Mouse (Mus musculus) heart, adult 8-10 months (tissue): ENCODE data around the gene Tkt. TPM values are rescaled to one million over a fixed set of nuclear protein-coding genes. Genes with fewer than 3 reads are reported as not detected.
A peak's percentile ranks its signal among the peaks of the same experiment; 100 is the strongest.

Experiments used
- DNase-seq: peaks from one replicate; pipeline ENCODE4 v3.0.0; 2022; ENCODE audit warnings: low spot score
- total RNA-seq, 4 experiments: library from RNA; stranded (reverse); gene quantifications; 2 replicates each; pipeline ENCODE4 v1.2.4; 2022

The Tkt gene
- total RNA-seq, 4 experiments from 2014 or later, result 21.4 to 28.7 (median 28.1) TPM

GRCm38 (mm10) chr14:30585323-30585722 is 37.2 kb downstream of the Tkt start:
- DNase-seq, result no peak

GRCm38 (mm10) chr14:30586780-30587461 is 38.8 kb downstream of the Tkt start:
- no peak for DNase-seq

- DNase-seq, result no peak
Observed at GRCm38 (mm10) chr14:30590041-30590645, 42.0 kb downstream of the Tkt start.

DNA sequence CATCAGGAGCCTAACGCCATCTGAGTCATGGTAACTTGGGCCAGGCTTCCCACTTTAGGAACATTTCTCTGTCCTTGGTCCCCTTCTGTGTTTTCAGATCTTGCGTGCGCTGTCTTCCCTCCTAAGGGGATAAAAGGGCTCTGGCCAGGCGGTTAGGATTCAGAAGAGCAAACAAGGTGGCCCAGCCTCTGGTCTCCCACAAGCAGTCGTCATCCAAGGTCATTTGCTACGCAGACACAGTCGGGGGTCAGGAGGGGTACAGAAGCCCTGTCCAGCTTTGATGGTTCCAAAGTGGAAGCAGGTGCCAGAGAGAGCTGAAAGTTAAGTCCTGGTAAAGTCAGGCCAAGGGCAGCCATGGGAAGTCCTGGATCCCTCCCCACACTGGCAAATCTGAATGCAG is 42.8 kb downstream of the Tkt start:
- DNase-seq, result no peak

- peak; percentile 73 for DNase-seq
Observed at GRCm38 (mm10) chr14:30591417-30591816, 43.3 kb downstream of the Tkt start.

GRCm38 (mm10) chr14:30593279-30594091 is 45.3 kb downstream of the Tkt start:
- peak; percentile 84 for DNase-seq

DNA sequence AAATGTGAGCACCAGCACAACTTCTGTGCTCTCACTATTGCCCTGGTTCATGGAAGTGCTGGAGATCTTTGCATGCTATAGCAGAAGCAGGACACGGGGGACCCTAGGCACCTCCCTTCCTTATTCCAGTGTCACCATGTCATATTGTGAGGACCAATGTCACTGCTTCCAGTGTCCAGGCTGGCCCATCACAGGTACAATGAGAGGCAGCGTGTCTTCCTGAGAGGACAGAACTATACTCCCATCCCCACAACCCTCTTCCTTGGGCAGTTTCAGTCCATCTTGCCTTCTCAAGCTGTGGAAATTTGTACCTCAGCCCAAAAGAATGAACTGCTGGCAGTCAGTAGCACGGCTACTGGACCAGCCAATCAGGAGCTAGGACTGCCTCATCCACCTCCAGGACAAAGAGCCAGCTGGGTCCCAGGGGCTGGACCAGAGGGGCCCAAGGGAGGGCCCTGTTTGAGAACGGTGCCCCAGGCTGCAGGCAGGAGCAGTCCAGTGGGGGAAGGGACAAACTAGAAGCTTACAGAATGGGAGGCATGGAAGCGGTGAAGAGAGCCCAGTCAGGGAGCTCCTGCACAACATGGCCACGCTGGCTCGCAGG is 46.0 kb downstream of the Tkt start:
- DNase-seq, result peak; percentile 74

- DNase-seq, result no peak
Observed at GRCm38 (mm10) chr14:30595576-30596313, 47.6 kb downstream of the Tkt start.

GRCm38 (mm10) chr14:30596407-30596806 is 48.2 kb downstream of the Tkt start:
- DNase-seq, result no peak

DNA sequence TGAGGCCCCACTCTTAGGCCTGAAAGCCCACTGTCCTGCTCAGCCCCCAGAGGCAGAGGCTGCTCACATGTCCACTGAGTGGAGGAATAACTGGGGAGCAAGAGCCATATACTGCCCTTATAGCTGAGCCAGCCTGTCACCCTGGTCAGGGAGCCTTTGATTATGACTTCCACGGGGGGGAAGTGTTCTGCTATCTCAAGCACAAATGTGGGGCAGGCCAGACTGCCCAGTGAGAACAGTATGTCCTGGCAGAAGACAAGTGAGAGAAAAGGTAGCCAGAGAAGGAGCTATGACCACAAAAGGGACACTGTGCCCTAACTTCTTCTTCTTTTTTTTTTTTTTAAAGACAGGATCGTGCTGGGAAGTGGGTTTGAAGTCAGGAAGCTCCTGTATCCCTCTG is 49.0 kb downstream of the Tkt start:
- DNase-seq, result no peak

DNA sequence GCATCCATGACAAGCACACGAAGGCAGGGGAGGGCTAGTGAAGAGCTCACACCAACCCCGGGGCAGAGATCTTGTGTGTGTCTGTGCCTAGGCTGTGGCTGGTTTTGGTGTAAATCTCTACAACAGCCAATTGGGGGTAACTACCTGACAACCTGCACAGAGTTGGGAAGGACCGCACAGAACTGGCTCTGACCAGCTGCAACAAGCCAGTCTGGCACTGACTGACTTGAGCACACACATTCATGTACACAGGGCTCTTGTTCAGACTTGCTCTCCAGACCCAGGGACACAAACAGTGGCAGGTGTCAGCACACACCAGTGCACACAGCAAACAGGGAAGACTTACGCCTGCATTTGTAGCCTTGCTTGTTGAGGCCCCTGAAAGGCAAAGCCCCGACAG is 58.7 kb downstream of the Tkt start:
- DNase-seq, result no peak

GRCm38 (mm10) chr14:30607696-30608095 is 59.5 kb downstream of the Tkt start:
- no peak for DNase-seq

DNA sequence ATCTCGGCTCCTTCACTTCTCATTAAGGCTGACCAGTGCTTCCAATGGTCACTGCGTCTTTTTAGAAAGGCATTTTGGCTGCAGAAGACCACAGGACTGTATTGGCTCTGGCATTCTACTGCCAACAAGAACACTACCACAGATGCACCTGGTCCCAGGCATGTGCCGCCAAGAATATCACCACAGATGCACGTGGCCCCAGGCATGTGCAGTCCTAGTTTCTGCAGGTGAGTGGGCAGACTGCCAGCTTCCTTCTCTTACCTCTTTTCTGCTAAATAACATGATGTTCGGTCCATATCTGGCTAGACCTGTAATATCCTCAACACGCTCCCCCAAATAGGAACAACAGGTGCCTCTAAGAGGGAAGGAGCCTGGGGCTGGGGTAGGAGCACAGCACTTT is 60.0 kb downstream of the Tkt start:
- no peak for DNase-seq

- no peak for DNase-seq
Observed at GRCm38 (mm10) chr14:30609499-30609898, 61.3 kb downstream of the Tkt start.

DNA sequence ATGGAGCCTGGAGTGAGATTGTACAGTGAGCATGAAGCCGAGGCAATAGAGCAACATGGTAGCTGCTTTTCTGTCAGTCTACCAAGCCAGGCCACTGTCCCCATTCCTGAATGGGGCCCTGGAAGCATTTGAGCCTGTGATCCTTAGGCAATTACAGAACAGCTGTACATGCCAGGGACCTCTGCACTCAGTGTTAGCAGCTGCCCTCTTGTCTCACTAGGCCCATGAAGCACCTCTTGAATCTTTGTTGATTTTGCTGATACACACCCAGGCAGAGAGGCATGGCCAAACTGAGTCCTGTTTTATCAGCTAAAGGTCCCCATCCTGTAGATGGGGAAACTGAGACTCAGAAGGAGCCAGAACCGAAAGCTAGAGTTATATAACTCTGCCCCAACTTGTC is 62.1 kb downstream of the Tkt start:
- DNase-seq, result no peak

- DNase-seq, result no peak
Observed at GRCm38 (mm10) chr14:30610940-30611339, 62.8 kb downstream of the Tkt start.

DNA sequence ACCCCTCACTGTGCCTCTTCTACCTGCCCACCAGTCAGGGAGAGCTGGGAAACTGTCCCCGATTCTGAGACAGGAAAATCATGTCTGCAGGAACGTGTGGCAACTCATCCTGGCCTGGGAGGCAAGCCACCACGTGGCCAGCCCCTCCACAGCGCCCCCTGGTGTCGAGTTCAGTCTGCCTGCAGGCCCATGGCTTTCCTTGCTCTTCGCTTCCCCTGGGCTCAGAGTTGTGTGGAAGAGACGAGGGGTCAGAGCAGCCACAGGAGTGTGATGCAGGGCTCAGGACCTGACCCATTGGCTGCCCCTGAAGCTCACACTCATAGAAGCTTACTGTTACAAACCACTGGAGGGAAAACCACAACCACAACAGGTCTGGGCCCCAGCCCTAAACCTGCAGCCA is 64.4 kb downstream of the Tkt start:
- peak; percentile 58 for DNase-seq

DNA sequence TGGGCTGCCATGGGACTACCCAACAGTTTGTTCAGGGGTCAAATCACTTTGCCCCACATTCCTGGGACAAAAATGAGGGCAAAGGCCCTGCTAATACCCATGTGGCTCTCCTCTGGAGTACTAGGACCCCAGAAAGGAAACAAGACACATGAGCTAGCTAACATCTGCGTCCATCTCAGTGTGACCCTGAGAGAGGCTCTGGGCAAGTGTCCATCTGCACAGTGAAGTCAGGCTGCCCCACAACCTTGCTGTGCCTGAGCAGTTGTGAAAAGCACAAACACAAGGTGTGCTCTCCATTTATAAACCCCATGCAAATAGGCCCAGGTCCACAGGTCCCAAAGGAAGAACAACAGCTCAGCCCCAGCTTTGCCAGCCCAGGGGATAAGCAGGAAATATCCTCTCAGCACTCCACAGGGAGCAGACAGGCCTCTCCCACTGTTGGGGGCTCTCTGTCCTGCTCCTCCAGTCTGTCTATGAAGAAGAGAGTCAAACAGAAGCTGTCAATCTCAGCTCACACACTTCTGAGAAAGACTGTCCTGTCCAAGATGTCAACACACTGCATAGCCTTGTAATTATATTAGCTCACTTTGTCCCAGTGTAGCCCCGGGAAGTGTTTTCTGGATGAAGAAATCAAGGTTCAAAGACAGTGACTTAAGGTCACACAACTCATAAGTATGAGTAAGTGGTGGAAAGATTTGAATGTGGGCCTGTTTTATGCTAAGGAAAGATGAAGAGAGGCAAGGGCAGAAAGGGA is 65.0 kb downstream of the Tkt start:
- DNase-seq, result no peak

DNA sequence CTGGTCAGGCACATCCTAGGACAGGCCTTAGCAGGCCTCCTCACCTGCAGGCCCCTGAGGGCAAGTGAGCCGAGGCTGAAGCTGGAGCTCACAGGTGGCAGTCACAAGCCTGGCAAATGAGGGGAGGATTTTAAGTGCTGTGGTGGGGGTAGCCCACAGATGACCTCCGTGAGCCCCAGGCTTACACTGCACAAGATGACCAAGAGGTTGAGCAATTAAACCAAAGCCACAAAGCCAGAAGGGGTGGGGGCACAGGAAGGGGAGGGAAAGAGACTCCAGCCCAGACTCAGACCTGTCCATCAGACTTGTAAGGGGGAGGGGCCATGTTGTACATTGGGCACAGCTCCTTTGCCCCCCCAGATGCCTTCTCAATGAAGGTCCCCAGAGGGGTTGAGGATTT is 68.6 kb downstream of the Tkt start:
- no peak for DNase-seq

DNA sequence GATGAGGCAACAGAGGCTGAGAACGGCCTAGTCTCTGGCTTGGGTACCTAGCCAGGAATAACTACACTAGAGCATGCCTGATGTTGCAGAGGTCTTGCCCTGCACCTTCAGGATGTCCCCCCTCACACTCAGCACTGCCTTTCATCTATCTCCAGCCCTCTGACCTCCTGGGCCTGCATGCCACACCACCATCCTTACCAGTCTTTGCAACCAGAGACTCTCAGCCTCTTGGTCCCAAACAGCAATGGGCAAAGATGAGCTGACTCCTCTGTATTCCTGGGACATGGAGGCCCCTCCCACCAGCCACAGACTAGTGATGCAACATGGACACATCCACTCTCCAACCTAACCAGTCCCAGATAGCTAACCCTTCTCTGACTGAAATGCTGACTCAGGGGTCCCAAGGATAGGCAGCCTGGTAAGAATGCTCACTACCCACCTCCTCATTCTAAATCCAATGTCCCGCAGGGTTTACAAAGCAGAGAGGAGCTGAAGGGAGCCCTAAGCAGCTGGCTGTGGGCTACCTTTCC is 70.7 kb downstream of the Tkt start:
- no peak for DNase-seq
